Mouse (Mus musculus): ENCODE results near the gene Mrpl22. TPM values are rescaled to one million over a fixed set of nuclear protein-coding genes. Genes with fewer than 3 reads are reported as not detected.

Gene Mrpl22
- polyA plus RNA-seq, 1 experiment = 95.3 TPM

DNA sequence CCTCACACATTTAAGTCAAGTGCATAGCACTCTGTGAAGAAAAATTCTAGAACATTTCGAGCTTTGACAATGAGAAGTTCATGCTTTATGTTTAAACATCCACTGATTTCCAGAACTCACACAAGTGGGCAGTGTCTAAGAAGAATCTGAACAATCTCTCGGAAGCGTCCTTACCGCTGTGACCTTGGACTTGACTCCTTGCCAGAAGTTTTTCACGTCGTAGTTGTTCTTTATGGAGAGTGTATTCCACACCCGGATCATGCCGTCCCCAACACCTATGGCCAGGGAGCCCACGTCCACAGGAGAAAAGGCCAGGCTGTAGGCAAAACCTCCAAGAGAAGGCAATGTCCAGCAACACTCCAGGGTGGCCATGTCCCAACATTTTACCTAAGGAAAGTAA is 16.0 kb upstream of the Mrpl22 start:
- H3K27me3 ChIP-seq (ENCODE audit: control insufficient read depth, insufficient read depth, insufficient read length) = no peaks in the 10 kb centered on the region
- H3K4me2 ChIP-seq (ENCODE audit: low read depth) = no peak overlapping the region
- no peak overlapping the region for H3ac ChIP-seq (ENCODE audit: control insufficient read depth, insufficient read length)
- H3K36me3 ChIP-seq (ENCODE audit: control insufficient read depth, insufficient read depth) = peaks cover 38% of the 10 kb centered on the region
- H3K4me3 ChIP-seq = no peak overlapping the region
- TF ChIP-seq POLR2AphosphoS2 (IDR thresholded peaks at IDR 0.05; ENCODE audit: insufficient read length, low read depth) = no peak
- no peak for TF ChIP-seq TCF3 (IDR thresholded peaks at IDR 0.05; ENCODE audit: insufficient read length, low read depth)
- TF ChIP-seq TCF12 (IDR thresholded peaks at IDR 0.05; ENCODE audit: insufficient read depth, poor library complexity, severe bottlenecking) = no peak
- no peak for TF ChIP-seq MYOG (IDR thresholded peaks at IDR 0.05; ENCODE audit: control insufficient read depth in 1 of 3, insufficient read depth in 1 of 3, insufficient read length in 2 of 3, low read depth in 2 of 3)
- H3K79me2 ChIP-seq (ENCODE audit: control insufficient read depth, insufficient read depth) = no peaks in the 10 kb centered on the region

DNA sequence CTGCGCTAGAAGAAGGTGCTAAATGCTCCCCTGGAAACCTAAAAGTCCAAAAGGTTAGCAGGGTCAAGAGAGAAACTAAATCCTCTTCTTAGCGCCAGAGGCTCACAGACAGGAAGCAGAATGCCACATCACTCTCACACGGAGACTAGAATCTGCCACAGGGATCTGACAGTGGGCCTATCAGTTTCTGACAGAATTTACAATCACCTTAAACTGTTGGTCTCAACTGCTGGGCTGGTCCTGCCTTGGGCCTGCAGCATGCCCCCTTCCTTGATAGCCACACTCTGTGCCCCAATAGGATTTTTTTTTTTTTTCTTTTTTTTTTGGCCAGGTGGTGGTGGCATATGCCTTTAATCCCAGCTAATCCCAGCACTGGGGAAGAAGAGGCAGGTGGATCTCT is 14.6 kb upstream of the Mrpl22 start:
- Histone ChIP-seq H3K27me3 (ENCODE audit: control insufficient read depth, insufficient read depth, insufficient read length) (no peaks in the 10 kb centered on the region), H3K36me3 (ENCODE audit: control insufficient read depth, insufficient read depth) (peaks cover 39% of the 10 kb centered on the region)
- no peak for TF ChIP-seq REST (IDR thresholded peaks at IDR 0.05; ENCODE audit: insufficient read depth, insufficient read length)
- no peak for TF ChIP-seq TCF12 (IDR thresholded peaks at IDR 0.05; ENCODE audit: insufficient read depth, poor library complexity, severe bottlenecking)
- TF ChIP-seq USF1 (IDR thresholded peaks at IDR 0.05; ENCODE audit: low read depth) = no peak
- TF ChIP-seq MYOD1 (IDR thresholded peaks at IDR 0.05; ENCODE audit: control insufficient read depth in 1 of 3, insufficient read length in 2 of 3, low read depth in 2 of 3) = no peak
- no peak for TF ChIP-seq POLR2AphosphoS2 (IDR thresholded peaks at IDR 0.05; ENCODE audit: insufficient read length, low read depth)
- no peak for TF ChIP-seq SRF (IDR thresholded peaks at IDR 0.05; ENCODE audit: control insufficient read depth, insufficient read length, low read depth)
- TF ChIP-seq TCF3 (IDR thresholded peaks at IDR 0.05; ENCODE audit: insufficient read length, low read depth) = no peak
- TF ChIP-seq POLR2A (IDR thresholded peaks at IDR 0.05; ENCODE audit: insufficient read length, low read depth) = no peak

DNA sequence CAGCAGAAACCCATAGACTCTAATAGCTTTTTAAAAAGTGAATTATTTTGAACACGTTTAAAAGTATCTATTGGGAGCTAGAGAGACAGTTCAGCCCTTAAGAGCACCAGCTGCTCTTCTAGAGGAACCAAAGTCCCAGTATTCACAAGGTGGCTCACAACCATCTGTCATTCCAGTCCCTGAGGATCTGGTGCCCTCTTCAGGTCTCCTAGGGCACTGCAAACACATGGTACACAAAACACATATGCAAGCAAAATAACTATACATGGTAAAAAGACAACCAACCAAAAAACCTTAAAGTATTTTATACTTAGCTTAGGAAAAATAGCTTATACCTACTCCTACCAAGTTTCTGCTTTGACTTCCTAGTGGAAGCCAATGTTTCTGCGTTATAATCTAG is 6.4 kb upstream of the Mrpl22 start:
- TF ChIP-seq USF1 (IDR thresholded peaks at IDR 0.05; ENCODE audit: low read depth) (no peak), TCF12 (IDR thresholded peaks at IDR 0.05; ENCODE audit: insufficient read depth, poor library complexity, severe bottlenecking) (no peak), MYOD1 (IDR thresholded peaks at IDR 0.05; ENCODE audit: control insufficient read depth in 1 of 3, insufficient read length in 2 of 3, low read depth in 2 of 3) (no peak), REST (IDR thresholded peaks at IDR 0.05; ENCODE audit: insufficient read depth, insufficient read length) (no peak), POLR2AphosphoS2 (IDR thresholded peaks at IDR 0.05; ENCODE audit: insufficient read length, low read depth) (no peak), E2F4 (IDR thresholded peaks at IDR 0.05; ENCODE audit: insufficient read depth) (no peak), MAX (IDR thresholded peaks at IDR 0.05; ENCODE audit: low read depth) (no peak), TCF3 (IDR thresholded peaks at IDR 0.05; ENCODE audit: insufficient read length, low read depth) (no peak), POLR2A (IDR thresholded peaks at IDR 0.05; ENCODE audit: insufficient read length, low read depth) (no peak), MYOG (IDR thresholded peaks at IDR 0.05; ENCODE audit: control insufficient read depth in 1 of 3, insufficient read depth in 1 of 3, insufficient read length in 2 of 3, low read depth in 2 of 3) (no peak), SRF (IDR thresholded peaks at IDR 0.05; ENCODE audit: control insufficient read depth, insufficient read length, low read depth) (no peak), CEBPB (IDR thresholded peaks at IDR 0.05; ENCODE audit: insufficient read depth, poor library complexity, severe bottlenecking) (no peak)
- H3K4me2 ChIP-seq (ENCODE audit: low read depth) = no peak overlapping the region
- no peaks in the 10 kb centered on the region for H3K27me3 ChIP-seq (ENCODE audit: control insufficient read depth, insufficient read depth, insufficient read length)
- H3K4me3 ChIP-seq = no peak overlapping the region
- H3K79me2 ChIP-seq (ENCODE audit: control insufficient read depth, insufficient read depth) = peaks cover 15% of the 10 kb centered on the region
- H3ac ChIP-seq (ENCODE audit: control insufficient read depth, insufficient read length) = no peak overlapping the region
- peaks cover 29% of the 10 kb centered on the region for H3K36me3 ChIP-seq (ENCODE audit: control insufficient read depth, insufficient read depth)

More for the DNA sequence above, 14.6 kb upstream of the Mrpl22 start:
- Histone ChIP-seq H3K79me2 (ENCODE audit: control insufficient read depth, insufficient read depth) (no peaks in the 10 kb centered on the region), H3K4me2 (ENCODE audit: low read depth) (no peak overlapping the region), H3K4me3 (no peak overlapping the region), H3ac (ENCODE audit: control insufficient read depth, insufficient read length) (no peak overlapping the region)

GRCm38 (mm10) chr11:58167822-58168166 is 3.7 kb upstream of the Mrpl22 start:
- Histone ChIP-seq H3K4me2 (ENCODE audit: low read depth) (peak overlapping the region; percentile 86), H3K27me3 (ENCODE audit: control insufficient read depth, insufficient read depth, insufficient read length) (no peaks in the 10 kb centered on the region), H3K36me3 (ENCODE audit: control insufficient read depth, insufficient read depth) (peaks cover 16% of the 10 kb centered on the region), H3K4me3 (peak overlapping the region; percentile 55), H3K79me2 (ENCODE audit: control insufficient read depth, insufficient read depth) (peaks cover 15% of the 10 kb centered on the region), H3ac (ENCODE audit: control insufficient read depth, insufficient read length) (peak overlapping the region; percentile 79)
- TF ChIP-seq REST (IDR thresholded peaks at IDR 0.05; ENCODE audit: insufficient read depth, insufficient read length) (no peak), E2F4 (IDR thresholded peaks at IDR 0.05; ENCODE audit: insufficient read depth) (no peak), MYOG (IDR thresholded peaks at IDR 0.05; ENCODE audit: control insufficient read depth in 1 of 3, insufficient read depth in 1 of 3, insufficient read length in 2 of 3, low read depth in 2 of 3) (no peak), SRF (IDR thresholded peaks at IDR 0.05; ENCODE audit: control insufficient read depth, insufficient read length, low read depth) (no peak), TCF3 (IDR thresholded peaks at IDR 0.05; ENCODE audit: insufficient read length, low read depth) (no peak), CEBPB (IDR thresholded peaks at IDR 0.05; ENCODE audit: insufficient read depth, poor library complexity, severe bottlenecking) (no peak), USF1 (IDR thresholded peaks at IDR 0.05; ENCODE audit: low read depth) (no peak), MYOD1 (IDR thresholded peaks at IDR 0.05; ENCODE audit: control insufficient read depth in 1 of 3, insufficient read length in 2 of 3, low read depth in 2 of 3) (no peak), MAX (IDR thresholded peaks at IDR 0.05; ENCODE audit: low read depth) (no peak), TCF12 (IDR thresholded peaks at IDR 0.05; ENCODE audit: insufficient read depth, poor library complexity, severe bottlenecking) (no peak), POLR2AphosphoS2 (IDR thresholded peaks at IDR 0.05; ENCODE audit: insufficient read length, low read depth) (no peak), POLR2A (IDR thresholded peaks at IDR 0.05; ENCODE audit: insufficient read length, low read depth) (no peak)

GRCm38 (mm10) chr11:58168167-58168915 is 3.1 kb upstream of the Mrpl22 start, which contains the start of gene Gemin5:
Gene Gemin5, minus strand, starts transcription at chr11:58168539.
- Histone ChIP-seq H3K36me3 (ENCODE audit: control insufficient read depth, insufficient read depth) (peaks cover 10% of the 10 kb centered on the region), H3K27me3 (ENCODE audit: control insufficient read depth, insufficient read depth, insufficient read length) (no peaks in the 10 kb centered on the region), H3K4me2 (ENCODE audit: low read depth) (peak within 1 kb of the TSS; percentile 86), H3K4me3 (peak within 1 kb of the TSS; percentile 55), H3ac (ENCODE audit: control insufficient read depth, insufficient read length) (peak within 1 kb of the TSS; percentile 79), H3K79me2 (ENCODE audit: control insufficient read depth, insufficient read depth) (peaks cover 15% of the 10 kb centered on the region)
- TF ChIP-seq POLR2AphosphoS2 (IDR thresholded peaks at IDR 0.05; ENCODE audit: insufficient read length, low read depth) (peak; percentile 85), REST (IDR thresholded peaks at IDR 0.05; ENCODE audit: insufficient read depth, insufficient read length) (no peak), MAX (IDR thresholded peaks at IDR 0.05; ENCODE audit: low read depth) (no peak), E2F4 (IDR thresholded peaks at IDR 0.05; ENCODE audit: insufficient read depth) (no peak), TCF3 (IDR thresholded peaks at IDR 0.05; ENCODE audit: insufficient read length, low read depth) (no peak), SRF (IDR thresholded peaks at IDR 0.05; ENCODE audit: control insufficient read depth, insufficient read length, low read depth) (no peak), CEBPB (IDR thresholded peaks at IDR 0.05; ENCODE audit: insufficient read depth, poor library complexity, severe bottlenecking) (no peak), USF1 (IDR thresholded peaks at IDR 0.05; ENCODE audit: low read depth) (peak; percentile 1), MYOG (IDR thresholded peaks at IDR 0.05; ENCODE audit: control insufficient read depth in 1 of 3, insufficient read depth in 1 of 3, insufficient read length in 2 of 3, low read depth in 2 of 3) (peak in 1 of 3 experiments; percentile 12), MYOD1 (IDR thresholded peaks at IDR 0.05; ENCODE audit: control insufficient read depth in 1 of 3, insufficient read length in 2 of 3, low read depth in 2 of 3) (peak in 1 of 3 experiments; percentile 22), POLR2A (IDR thresholded peaks at IDR 0.05; ENCODE audit: insufficient read length, low read depth) (peak; percentile 94), TCF12 (IDR thresholded peaks at IDR 0.05; ENCODE audit: insufficient read depth, poor library complexity, severe bottlenecking) (no peak)

All from myocyte (in vitro differentiated cells).